In the genomic region with DNA sequence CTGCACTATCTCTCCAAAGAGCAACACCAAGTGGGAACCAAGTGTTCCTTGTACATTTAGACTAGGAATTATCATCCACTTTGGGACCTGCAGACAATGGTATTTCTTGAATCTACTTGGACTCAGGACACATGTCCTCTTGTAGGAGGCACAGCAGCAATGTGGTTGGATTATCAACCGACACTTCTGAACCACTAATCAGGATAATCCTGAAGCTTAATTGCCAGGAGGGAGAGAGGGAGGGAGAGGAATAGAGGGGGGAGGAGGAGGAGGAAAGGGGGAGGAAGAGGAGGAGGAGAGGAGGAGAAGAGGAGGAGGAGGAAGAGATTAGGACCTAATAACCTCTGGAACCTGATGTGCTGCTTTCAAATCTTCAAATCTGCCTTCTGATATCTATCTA, we compare ENCODE assay signal across 17 mouse cellular contexts.
"Had no signal": no experiment of that assay in that cellular context is flagged by ENCODE, and none has a peak within 500 bp of the region (broad histone marks: within the 10 kb centered on the region; RNA-seq: fewer than 3 reads in every experiment).

No protein-coding gene starts in this region.

- H3K36me3 ChIP-seq: liver, embryonic 15.5 days; lung, embryonic 15.5 days; midbrain, embryonic 13.5 days; midbrain, embryonic 15.5 days; neural tube, embryonic 12.5 days; stomach, embryonic 15.5 days had no signal

- H3K4me3 ChIP-seq: liver, embryonic 15.5 days; lung, embryonic 15.5 days; megakaryocyte, embryonic 14.5 days; midbrain, embryonic 13.5 days; midbrain, embryonic 15.5 days; neural tube, embryonic 12.5 days; stomach, embryonic 15.5 days had no signal

- DNase-seq: liver, postnatal 0 days; lung, adult 2 months; lung, postnatal 14 days; lung, postnatal 36 days; right cerebral cortex, postnatal 14 days; thymus, adult 2 months; thymus, postnatal 25 days; thymus, postnatal 4 days had no signal

- H3K27me3 ChIP-seq: liver, embryonic 15.5 days; lung, embryonic 15.5 days; megakaryocyte, embryonic 14.5 days; midbrain, embryonic 13.5 days; midbrain, embryonic 15.5 days; neural tube, embryonic 12.5 days; stomach, embryonic 15.5 days had no signal

- H3K9me3 ChIP-seq: liver, embryonic 15.5 days; lung, embryonic 15.5 days; megakaryocyte, embryonic 14.5 days; midbrain, embryonic 13.5 days; midbrain, embryonic 15.5 days; neural tube, embryonic 12.5 days; stomach, embryonic 15.5 days had no signal

- H3K4me1 ChIP-seq: liver, embryonic 15.5 days; megakaryocyte, embryonic 14.5 days; neural tube, embryonic 12.5 days had no signal

- H3K27ac ChIP-seq: liver, embryonic 15.5 days; lung, embryonic 15.5 days; macrophage; midbrain, embryonic 13.5 days; midbrain, embryonic 15.5 days; neural tube, embryonic 12.5 days; stomach, embryonic 15.5 days; stomach, postnatal 0 days had no signal
